Mouse (Mus musculus): ENCODE results near the gene Mterf1a. TPM values are rescaled to one million over a fixed set of nuclear protein-coding genes. Genes with fewer than 3 reads are reported as not detected.
"Not testable (repeated sequence)": the region's sequence is repeated elsewhere in the genome, so short reads cannot be mapped to it uniquely, and the experiment has no call there.

Mterf1a gene
- 1 to 10 TPM; 3.2 to 3.3 TPM for total RNA-seq (2021)

DNA sequence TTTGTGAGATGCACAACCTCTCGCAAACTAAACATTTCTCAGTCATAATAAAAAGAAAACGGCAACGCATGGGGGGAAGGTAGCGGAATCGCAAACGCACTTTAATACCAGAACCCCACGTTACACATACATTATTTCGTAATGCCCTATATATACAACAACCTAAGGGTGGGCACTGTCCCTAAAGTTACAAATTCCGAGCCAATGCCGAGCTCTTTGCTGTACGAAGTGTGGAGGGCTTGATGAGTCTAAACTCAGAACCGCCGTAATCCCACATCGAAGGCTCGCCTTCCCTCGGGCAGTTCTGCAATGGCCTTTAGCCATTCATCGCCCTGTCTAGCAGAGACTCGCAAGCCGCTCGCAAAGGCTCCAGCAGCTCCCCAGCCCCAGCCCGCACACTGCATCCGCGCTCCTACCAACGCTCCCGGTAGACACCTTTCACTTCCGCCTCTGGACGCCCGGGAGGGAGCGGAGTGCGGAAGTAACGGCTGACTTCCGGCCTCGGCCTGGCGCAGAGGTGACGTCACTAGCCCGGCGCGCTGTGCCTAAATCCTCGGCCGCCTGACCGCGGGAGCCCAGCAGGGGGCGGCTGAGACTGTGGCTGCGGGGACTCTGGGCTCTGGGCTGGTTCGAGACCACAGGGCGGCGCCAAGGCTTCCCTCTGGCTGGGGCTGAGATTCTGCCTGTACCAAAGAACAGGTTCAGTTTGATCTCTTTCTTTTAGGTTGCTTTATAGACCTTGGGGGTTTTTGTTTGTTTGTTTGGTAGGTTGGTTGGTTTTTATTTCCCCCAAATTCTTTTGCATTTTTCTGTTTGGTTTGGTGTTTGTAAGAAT is at the start of gene Mterf1a:
TSS of gene Mterf1a (minus strand) at position 475 of the 835 bp plus-strand sequence.
- peak; percentile 36 to 37 for DNase-seq
- intact Hi-C loops (cut with DNase I), result loop anchor here (2.0 to 10.0 kb wide), 3 partner anchors 211 to 1021 kb away; partner anchors contain the start of gene Cyp51

DNA sequence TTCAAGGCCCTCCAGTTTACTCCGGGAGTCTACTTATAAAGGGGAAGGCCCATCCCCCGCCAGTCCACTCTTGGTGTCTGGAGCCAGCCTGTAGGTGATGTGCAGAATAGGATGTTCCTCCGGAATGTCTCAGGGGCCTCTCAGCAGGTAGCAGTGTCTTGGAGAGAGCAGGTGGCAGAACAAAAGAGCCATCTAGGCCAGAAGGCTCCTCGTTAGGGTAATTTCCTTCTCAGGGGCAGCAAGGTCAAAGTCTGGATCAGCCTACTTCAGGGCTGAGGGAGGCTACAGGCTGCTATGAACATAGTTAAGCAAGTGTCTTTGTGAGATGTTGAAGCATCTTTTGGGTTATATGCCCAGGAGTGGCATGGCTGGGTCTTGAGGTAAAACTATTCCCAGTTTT is 49.4 kb upstream of the Mterf1a start:
- DNase-seq; intact Hi-C loops (cut with DNase I): not testable (repeated sequence)

DNA sequence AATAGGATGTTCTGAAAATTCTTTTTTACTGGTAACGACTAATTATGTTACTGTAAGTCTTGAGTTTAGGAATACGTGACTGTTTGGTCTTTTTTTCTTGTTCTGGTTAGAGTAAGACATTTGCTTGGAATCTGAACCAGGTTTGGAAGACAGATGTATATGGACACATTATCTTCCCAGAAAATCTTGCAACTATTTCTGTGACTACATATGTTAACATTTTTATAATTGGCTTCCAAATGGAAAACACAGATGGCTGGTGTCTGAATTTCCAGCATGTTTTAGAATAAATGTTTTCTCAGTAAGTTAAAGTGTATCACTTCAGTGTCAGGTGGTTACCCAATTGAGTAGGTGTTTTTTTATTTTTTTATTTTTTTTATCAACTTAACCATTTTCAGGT is 47.5 kb upstream of the Mterf1a start:
- intact Hi-C loops (cut with DNase I), result no loop called here
- DNase-seq, result no peak

DNA sequence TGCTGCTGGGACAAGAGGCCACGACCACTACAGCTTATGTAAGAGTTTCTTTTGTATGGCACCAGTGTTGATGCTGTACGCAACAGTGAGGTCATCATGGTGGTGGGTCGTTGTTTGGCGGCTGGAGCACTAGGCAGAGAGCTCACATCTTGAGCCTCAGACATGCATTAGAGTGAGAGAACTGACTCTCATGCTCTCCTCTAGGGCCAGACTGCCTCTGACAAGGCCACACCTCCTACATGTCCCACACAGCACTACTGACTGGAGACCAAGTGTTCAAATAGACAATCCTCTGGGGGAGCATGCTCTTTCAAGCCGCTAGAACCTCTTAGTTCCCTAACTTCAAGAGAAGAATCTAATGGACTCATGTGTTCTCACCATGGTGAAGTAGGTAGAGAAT is 45.6 kb upstream of the Mterf1a start:
- intact Hi-C loops (cut with DNase I), result no loop called here

DNA sequence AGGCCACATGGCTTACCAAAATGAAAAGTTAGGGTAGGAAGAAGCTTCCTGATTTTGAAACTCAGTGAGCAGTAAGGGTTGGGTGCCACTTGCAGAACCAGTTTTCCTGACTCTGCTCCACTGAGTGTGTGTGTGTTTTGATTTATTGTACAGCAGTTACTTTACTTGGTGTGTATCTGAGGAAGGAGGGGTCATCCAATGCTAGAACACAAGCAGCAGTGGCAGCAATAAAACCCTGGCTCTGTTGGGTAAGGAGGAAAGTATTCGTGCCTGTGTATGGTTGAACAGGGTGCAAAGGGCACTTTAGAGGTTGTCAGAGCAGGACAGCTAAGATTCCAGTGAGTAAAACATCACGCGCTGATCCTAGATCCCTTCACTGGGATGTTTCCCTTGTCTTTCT is 45.2 kb upstream of the Mterf1a start:
- DNase-seq, result no peak
- intact Hi-C loops (cut with DNase I), result no loop called here

More for the DNA sequence above, 45.6 kb upstream of the Mterf1a start:
- no peak for DNase-seq

DNA sequence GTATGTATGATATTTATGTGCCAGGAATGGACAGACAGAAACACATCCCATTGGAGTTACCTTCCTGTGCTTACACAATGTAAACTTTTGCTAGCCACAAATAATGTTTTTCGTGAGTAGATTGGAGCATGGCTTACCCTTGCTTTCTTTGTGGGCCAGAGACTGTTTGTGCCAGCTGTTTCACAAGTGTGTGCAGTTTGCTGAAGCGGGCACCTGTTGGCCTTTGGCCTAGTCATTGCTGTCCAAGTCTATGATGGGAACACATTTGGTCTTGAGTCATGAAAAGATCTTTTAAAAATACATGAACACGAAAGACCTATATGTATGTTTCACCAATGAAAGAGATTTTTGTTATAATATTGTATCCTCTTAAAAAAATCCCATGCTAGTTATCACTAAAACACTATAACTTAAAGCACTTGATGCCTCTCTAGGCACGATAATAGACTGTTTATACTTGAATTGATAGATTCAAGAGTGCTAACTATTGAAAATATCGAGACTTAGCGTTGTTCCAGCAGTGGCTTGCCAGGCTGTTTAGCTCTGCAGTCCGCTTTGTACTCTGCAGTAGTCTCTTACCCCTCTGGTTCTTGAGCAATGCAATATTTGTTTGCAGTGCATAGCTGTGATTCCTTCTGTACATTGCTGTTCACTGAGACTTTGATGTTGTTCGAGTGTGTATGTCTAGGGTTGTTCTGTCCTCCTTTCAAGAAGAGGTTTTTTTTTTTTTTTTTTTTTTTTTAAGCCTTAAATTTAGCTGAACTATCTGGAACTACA is 42.2 kb upstream of the Mterf1a start:
- no peak for DNase-seq
- intact Hi-C loops (cut with DNase I), result no loop called here

DNA sequence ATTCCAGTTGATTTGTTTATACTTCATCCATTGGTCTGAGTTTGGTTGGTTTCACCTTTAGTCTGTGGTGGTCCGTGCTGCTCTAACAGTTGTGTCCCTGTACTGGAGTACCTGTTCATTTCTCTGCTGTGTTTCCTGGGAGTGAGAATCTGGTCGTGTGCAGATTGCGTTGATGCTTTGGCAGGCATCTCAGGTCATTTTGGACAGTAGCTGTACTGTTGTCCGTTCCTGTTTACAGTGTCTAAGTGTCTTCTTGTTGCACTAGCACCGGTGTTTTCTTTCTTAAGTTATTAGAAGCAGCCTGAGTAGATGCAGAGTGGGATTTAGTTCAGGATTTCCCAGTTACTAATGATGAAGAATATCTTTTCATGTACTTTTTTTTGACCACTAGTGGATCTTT is 41.5 kb upstream of the Mterf1a start:
- no peak for DNase-seq
- intact Hi-C loops (cut with DNase I), result no loop called here

DNA sequence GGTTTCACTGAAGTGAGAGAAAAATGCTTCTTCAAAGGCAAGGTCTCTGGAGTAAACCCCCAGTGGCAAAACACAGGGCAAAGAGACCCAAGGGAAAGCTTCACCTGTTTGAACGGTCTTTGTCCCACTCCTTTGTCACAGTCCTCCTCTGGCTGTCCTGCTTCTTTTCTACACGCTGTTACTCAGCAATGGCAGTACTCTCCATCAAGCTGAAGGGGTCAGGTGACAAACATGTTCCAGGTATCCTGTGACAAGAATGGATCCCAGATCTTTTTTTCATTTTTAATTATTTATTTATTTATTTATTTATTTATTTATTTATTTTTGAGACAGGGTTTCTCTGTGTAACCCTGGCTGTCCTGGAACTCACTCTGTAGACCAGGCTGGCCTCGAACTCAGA is 39.8 kb upstream of the Mterf1a start:
- intact Hi-C loops (cut with DNase I), result no loop called here

DNA sequence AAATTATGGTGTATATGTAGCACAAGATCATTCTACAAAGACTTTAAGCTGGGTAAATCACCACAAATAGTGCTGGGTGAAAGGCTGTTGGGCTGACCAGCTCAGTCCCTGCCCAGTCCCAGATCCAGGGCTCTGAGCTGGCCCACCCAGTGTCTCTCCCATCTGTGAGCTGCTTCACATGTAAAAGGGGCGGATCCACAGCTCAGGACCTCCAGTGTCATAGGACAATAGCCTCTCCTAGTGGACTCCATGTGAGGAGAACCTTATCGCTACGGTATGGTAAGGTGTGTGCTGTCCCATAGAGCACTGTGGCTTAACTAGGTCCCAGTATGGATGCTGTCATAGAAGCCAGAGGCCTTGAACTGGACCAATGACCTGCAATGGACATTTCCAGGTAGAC is 37.9 kb upstream of the Mterf1a start:
- intact Hi-C loops (cut with DNase I), result no loop called here
- no peak for DNase-seq

More for the DNA sequence above, 39.8 kb upstream of the Mterf1a start:
- no peak for DNase-seq

DNA sequence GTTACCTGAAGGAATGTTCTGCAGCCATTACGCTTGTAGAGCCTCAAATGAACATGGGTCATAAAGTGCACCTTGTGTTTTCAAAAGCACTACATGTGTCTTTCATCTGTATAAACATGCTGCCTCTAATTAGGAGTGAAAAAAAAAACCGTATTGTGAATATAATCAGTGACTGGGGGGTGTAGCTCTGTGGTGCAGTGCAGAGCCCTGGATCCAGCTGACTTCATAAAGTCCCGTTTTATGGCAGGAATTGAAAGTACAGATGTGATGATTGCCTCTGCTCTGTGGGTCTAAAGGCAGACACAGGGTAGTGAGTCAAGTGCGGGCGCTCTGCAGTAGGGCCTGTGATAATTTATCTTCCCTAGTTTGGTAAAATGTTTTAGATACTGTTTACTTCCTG is 37.0 kb upstream of the Mterf1a start:
- intact Hi-C loops (cut with DNase I), result no loop called here
- DNase-seq, result no peak

DNA sequence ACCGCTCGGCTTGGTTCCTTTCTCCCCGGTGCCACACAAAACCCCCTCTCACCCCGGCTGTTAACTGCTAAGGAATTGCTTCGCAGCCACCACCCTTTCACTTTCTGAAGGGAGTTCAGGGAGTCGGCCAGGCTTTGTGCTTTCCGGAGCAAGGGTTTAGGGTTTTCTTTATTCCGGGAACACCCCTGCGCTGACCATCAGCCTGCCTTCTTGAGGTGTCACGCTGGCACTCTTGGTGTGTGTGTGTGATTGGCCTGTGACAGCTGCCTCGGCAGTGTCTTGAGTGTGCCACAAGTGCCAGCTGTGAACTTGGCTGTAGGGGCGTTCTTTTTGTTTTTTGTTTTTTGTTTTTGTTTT is 34.9 kb upstream of the Mterf1a start:
- intact Hi-C loops (cut with DNase I), result no loop called here
- peak; percentile 44 to 59 for DNase-seq

DNA sequence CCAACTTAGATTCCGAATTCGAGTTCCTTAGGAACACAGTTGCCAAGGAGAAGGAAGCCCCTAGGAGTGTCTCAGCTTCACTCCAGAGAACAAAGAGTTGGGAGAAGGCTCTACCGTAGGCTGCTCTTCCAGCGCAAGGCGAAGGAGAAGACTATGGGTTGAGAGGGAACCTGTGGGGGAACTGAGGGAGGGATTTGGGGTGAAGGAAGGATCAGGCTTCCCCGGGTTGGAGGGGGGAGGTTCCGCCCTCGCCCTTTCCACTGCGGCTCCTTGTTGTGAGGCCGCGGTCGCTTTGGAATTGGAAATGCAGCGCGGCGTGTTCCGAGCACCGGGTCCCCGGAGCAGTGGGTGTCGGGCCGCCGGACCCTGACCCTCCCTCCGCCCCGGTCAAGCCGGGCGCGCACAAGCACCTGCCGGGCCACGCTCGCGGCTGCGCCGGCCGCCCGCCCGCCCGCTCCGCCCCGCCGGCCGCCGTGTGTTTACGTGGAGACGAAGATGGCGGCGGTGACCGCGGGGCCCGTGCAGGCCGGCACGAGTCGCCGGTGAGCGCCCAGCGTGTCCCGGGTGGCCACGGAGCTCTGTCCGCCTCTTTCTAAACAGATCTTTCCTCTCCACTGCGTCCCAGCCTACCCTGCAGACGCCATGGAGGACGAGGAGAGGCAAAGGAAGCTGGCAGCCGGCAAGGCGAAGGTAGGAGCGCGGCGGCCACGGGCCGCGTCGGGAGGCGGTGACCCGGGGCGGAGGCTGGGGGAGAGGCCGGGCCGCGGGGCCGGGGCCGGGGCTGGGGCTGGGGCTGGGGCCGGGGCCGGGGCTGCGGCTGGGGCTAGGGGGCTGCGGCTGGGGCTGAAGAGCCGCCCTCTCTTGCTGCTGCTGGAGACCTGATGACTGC is 34.3 kb upstream of the Mterf1a start, which contains the start of gene Akap9:
TSS of gene Akap9 (plus strand) at position 254 of the 889 bp plus-strand sequence.
- peak; percentile 75 to 82 for DNase-seq
- intact Hi-C loops (cut with DNase I), result no loop called here

DNA sequence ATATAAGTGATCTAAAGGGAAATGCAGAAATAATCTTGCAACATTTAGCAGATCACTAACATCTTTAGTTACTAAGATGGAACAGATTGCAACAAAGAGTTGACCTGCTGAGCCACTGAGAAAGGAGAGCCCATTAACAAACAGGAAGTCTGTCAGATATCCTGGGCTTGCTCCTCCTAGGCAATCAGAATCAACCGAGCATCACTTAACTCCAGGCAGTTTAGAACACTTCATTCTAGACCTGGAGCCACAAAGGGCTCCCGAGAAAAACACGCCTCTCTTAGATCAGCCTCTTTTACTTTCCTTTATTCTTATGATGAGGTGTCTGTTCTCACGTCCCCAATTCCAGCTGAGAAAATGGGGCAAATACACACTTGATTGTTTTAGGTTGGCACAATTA is 32.9 kb upstream of the Mterf1a start:
- DNase-seq, result no peak
- intact Hi-C loops (cut with DNase I), result no loop called here

DNA sequence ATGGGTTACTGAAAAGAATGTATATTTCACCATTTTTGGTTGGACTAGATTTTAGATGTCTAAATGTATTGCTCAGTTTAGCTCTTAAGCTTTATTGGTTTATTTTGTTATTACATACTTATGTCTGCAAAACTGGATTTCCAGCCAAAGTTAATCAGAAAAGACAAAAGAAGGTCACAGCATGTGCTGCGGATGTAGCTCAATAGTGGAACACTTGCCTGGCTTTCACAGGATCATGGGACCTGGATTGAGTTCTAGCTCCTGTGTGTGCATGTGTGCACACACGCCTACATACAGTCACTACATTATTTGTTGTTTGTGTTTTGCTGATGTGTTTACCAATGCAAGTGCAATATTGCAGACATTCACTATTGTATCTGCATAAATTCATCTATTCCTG is 28.6 kb upstream of the Mterf1a start:
- intact Hi-C loops (cut with DNase I), result no loop called here

DNA sequence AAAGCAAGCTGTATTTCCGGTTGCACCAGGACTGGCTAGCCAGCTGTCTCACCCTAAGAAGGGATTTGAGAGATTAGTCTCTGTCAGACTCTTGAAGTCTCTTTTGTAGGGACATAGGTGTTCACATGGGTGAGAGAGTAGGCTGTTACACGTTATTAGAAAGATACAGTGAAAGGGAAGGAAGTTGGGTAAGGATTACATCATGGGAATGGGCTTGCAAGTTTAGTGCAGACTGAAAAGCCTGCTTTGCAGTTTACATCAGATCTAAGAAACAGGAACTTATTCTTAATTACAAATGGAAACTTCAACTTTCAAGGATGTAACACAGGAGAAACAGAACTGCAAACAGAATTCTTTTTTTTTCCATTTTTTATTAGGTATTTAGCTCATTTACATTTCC is 11.7 kb upstream of the Mterf1a start:
- no peak for DNase-seq
- intact Hi-C loops (cut with DNase I), result no loop called here

More for the DNA sequence above, 28.6 kb upstream of the Mterf1a start:
- no peak for DNase-seq

DNA sequence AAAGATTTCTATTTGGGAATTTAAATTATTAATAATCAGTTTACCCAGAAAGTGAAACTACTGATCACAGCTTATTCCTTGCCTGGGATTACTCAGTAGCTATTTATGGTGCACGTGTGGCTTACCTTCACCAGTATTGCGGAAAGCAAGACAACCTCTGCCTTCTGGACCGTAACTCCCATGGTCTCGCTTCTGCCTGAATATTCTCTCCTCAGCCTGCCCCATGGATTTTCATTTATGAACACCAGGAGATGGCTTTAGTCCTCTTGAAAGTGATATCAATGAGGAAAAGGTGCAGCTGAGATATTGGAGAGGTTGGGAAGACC is 524 bp upstream of the Mterf1a start:
- intact Hi-C loops (cut with DNase I), result loop anchor here (2.0 to 10.0 kb wide), 3 partner anchors 211 to 1021 kb away; partner anchors contain the start of gene Cyp51
- not testable (repeated sequence) for DNase-seq

DNA sequence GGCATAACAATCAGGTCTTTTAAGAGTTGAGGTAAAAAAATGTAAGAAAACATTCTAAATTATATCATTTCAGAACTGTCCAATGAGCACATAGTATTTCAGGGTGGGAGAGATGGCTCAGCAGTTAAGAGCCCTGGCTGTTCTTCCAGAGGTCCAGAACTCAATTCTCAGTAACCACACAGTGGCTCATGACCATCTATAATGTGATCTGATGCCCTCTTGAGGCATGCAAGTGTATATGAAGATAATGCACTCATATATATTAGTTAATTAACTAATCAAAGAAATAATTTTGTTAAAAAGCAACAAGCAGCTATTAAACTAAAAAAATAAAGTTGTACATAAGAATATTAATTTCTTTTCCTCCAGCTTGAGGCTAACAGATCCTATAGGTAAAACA is 4.5 kb downstream of the Mterf1a start:
- intact Hi-C loops (cut with DNase I), result no loop called here
- DNase-seq, result no peak

DNA sequence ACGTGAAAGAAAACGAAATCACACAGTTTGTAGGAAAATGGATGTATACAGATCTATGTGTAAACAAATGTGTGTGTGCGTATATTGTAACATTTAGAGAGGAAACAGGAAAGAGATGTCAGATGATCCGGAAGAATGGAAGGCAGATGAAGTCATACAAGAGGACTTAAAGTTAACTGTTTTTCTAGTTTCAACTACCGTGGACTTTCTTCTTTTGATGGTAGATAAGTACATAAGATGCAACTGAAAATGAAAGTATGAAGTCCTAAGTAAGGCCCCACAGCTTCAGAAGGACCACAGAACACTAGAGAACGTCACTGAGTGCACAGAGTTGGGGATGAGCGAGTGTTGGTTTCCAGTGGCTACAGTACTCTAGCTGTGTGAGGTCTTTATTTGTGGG is 6.9 kb downstream of the Mterf1a start:
- intact Hi-C loops (cut with DNase I); DNase-seq: not testable (repeated sequence)

DNA sequence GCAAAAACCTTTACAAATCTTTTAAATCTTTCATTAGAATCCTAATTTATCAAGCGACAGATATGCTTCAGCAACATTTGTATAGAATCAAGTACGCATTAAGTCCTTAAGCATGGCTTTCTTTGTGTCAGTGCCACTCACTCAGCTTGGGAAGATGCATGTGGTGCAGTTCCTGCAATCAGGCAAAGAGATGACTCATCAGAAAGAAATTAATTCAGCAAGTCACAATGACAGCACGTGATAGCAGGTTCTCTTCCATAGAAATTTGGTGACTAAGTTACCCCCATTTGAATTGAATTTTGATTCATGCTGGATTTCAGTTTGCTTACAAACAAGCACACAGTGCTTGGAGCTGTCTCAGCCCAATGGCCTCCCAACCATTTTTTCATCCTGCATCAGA is 20.2 kb downstream of the Mterf1a start:
- intact Hi-C loops (cut with DNase I), result no loop called here

DNA sequence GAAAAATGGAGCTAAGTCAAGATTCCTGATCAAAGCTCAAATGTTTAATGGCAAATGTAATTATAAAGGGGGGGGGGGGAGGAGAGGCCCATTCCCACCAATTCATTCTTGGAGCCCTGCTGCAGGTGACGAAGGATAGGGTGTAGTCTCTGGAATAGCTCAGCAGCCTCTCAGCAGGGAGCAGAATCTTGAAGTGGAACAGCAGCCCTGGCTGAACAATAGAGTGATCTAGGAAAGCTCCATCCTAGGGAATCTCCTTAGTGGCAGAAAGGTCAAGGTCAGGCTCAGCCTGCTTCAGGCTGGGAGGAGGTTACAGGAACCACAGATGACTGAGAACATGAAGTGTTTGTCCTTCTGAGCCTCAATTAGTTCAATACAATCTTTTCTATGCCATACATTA is 21.4 kb downstream of the Mterf1a start:
- intact Hi-C loops (cut with DNase I), result no loop called here
- no peak for DNase-seq

More for the DNA sequence above, 20.2 kb downstream of the Mterf1a start:
- no peak for DNase-seq

DNA sequence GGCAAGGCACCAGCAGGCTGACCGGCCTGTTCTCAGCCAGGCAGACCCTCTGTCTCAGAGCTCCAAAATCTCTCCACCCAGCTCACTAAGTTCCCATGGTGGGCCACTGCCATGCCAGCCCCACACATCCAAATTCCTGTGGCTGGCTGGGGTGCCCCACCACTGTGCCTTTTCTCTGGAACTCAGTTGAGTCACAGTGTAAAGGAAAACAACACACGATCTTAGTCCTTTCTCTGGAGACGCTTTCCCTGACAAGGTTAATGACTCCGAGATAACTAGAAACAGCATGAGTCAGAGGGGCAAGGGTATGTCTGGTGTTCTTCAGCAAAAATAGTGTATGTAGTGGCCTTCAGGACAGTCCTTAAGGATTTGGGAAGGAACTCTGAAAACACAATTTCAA is 23.6 kb downstream of the Mterf1a start:
- DNase-seq, result no peak
- intact Hi-C loops (cut with DNase I), result no loop called here
